Comparison of ENCODE assay signal across 8 mouse cellular contexts in the genomic region with DNA sequence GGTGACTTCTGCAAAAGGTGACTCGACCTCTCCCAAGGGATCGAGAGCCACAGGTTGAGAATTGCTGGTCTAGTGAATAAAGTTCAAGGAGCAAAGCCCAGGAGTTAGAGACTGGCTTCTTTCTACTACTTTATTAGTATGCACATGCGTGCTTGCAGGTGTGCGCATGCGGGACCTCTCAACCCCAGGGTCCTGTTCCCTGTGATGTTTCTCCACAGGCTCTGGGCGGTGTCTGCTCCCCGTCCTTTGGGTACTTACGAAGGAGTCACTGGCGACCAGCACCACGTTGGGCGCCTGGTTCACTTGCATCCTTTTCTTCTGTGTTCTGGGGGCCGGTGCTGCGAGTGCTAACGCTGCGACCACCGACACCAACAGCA. TPM values are rescaled to one million over a fixed set of nuclear protein-coding genes. Genes with fewer than 3 reads are reported as not detected.
DNase-seq lines count a peak whose midpoint lies in the region; ATAC-seq and TF ChIP-seq lines count a peak whose summit lies in the region.

No protein-coding gene starts in this region.

- no peak for DNase-seq in lung, adult 2 months
- DNase-seq in lung, postnatal 10 days: no peak
- DNase-seq in large intestine, adult 2 months (ENCODE audit: low read depth, low spot score): peak; percentile 21
- no peak for DNase-seq in layer of hippocampus, adult 18-20 months (ENCODE audit: low spot score in 2 of 2)
- no peak for DNase-seq in left cerebral cortex, postnatal 10 days (ENCODE audit: extremely low spot score in 1 of 2, low spot score in 2 of 2)

- ATAC-seq in forebrain, embryonic 15.5 days (replicated peaks): peak; percentile 89
- peak; percentile 90 for ATAC-seq in midbrain, embryonic 13.5 days

- H3K36me3 ChIP-seq in forebrain, embryonic 15.5 days: no peaks in the 10 kb centered on the region
- H3K36me3 ChIP-seq in midbrain, embryonic 13.5 days: peaks cover 7% of the 10 kb centered on the region; the same call in 1 of the 2 replicates

- TF ChIP-seq CTCF in lung, adult 2 months (IDR thresholded peaks at IDR 0.05; ENCODE audit: insufficient read depth, low read length): no peak
- no peak for TF ChIP-seq CTCF in bone marrow, adult 2 months (IDR thresholded peaks at IDR 0.05; ENCODE audit: control insufficient read depth, insufficient read depth, low read length)

- no peaks in the 10 kb centered on the region for H3K9me3 ChIP-seq in forebrain, embryonic 15.5 days
- H3K9me3 ChIP-seq in midbrain, embryonic 13.5 days: no peaks in the 10 kb centered on the region

- H3K27ac ChIP-seq in bone marrow, adult 2 months (ENCODE audit: control insufficient read depth, insufficient read depth, low read depth, low read length, poor library complexity): peak overlapping the region; percentile 76
- peak overlapping the region; percentile 74 for H3K27ac ChIP-seq in forebrain, embryonic 15.5 days (replicated peaks)
- peak overlapping the region; percentile 73 for H3K27ac ChIP-seq in midbrain, embryonic 13.5 days

- no peaks in the 10 kb centered on the region for H3K27me3 ChIP-seq in forebrain, embryonic 15.5 days
- H3K27me3 ChIP-seq in midbrain, embryonic 13.5 days: no peaks in the 10 kb centered on the region

- H3K4me3 ChIP-seq in lung, adult 2 months (replicated peaks; ENCODE audit: extremely low read depth, low read depth, low read length): peak overlapping the region; percentile 89
- H3K4me3 ChIP-seq in bone marrow, adult 2 months (replicated peaks; ENCODE audit: control insufficient read depth, low read depth, low read length): peak overlapping the region; percentile 83
- peak overlapping the region; percentile 65 for H3K4me3 ChIP-seq in forebrain, embryonic 15.5 days
- H3K4me3 ChIP-seq in midbrain, embryonic 13.5 days (replicated peaks): peak overlapping the region; percentile 68

- H3K9ac ChIP-seq in forebrain, embryonic 15.5 days (replicated peaks): peak overlapping the region; percentile 66
- H3K9ac ChIP-seq in midbrain, embryonic 13.5 days (replicated peaks): peak overlapping the region; percentile 69

- no peak for TF ChIP-seq POLR2A in lung, adult 2 months (IDR thresholded peaks at IDR 0.05; ENCODE audit: borderline replicate concordance, extremely low read depth, low read depth, low read length)
- TF ChIP-seq POLR2A in bone marrow, adult 2 months (IDR thresholded peaks at IDR 0.05; ENCODE audit: borderline replicate concordance, control insufficient read depth, low read depth, low read length): no peak

- intact Hi-C loops in left cerebral cortex, postnatal 10 days (cut with DNase I): no loop called here

- peak overlapping the region; percentile 54 for H3K4me2 ChIP-seq in forebrain, embryonic 15.5 days (replicated peaks)
- peak overlapping the region; percentile 54 for H3K4me2 ChIP-seq in midbrain, embryonic 13.5 days (replicated peaks)

- no peaks in the 10 kb centered on the region; the same call in 1 of the 2 replicates for H3K4me1 ChIP-seq in lung, adult 2 months (ENCODE audit: control insufficient read depth, insufficient read depth, low read length)
- H3K4me1 ChIP-seq in bone marrow, adult 2 months (ENCODE audit: control insufficient read depth, insufficient read depth, low read length): no peaks in the 10 kb centered on the region
- peaks cover 17% of the 10 kb centered on the region for H3K4me1 ChIP-seq in forebrain, embryonic 15.5 days
- H3K4me1 ChIP-seq in midbrain, embryonic 13.5 days (replicated peaks): peaks cover 10% of the 10 kb centered on the region

- WGBS in lung, adult 2 months: 2% methylated on average over 16 of the region's 16 CpGs
- 2% methylated on average over 16 of the region's 16 CpGs for WGBS in bone marrow, adult 2 months
- 2% methylated on average over 16 of the region's 16 CpGs for WGBS in forebrain, embryonic 15.5 days
- WGBS in large intestine, adult 2 months: 2% methylated on average over 16 of the region's 16 CpGs
- WGBS in midbrain, embryonic 13.5 days: 2% methylated on average over 16 of the region's 16 CpGs

RNA-seq across cellular contexts. Expression of gene Arsk, which starts 0.4 kb away (rescaled TPM):
- polyA plus RNA-seq in lung, adult 2 months (2012; rRNA removed): 4.3 and 4.8 TPM in 2 replicates
- polyA plus RNA-seq in bone marrow, adult 2 months (2011; ENCODE audit: insufficient read depth, insufficient read length, low replicate concordance, missing spikeins): 0.82 and 2.4 TPM in 2 replicates
- polyA plus RNA-seq in forebrain, embryonic 15.5 days (2015; fragmentation: Nextera tagmentation; extraction: Ambion mirVana): 4.4 and 4.7 TPM in 2 replicates
- polyA plus RNA-seq in large intestine, adult 2 months (2012; rRNA removed): 1.5 and 2.5 TPM in 2 replicates
- polyA plus RNA-seq in midbrain, embryonic 13.5 days (2015; fragmentation: Nextera tagmentation; extraction: Ambion mirVana): 4.8 and 5.1 TPM in 2 replicates
- total RNA-seq in layer of hippocampus, adult 18-20 months (2021): 1 to 10 TPM; 6.2 TPM
- 1 to 10 TPM; 4.0 to 5.1 TPM for total RNA-seq in left cerebral cortex, postnatal 10 days (2021)

RNA-seq across cellular contexts. Expression of gene Ttc37, which starts 0.4 kb away (rescaled TPM):
- polyA plus RNA-seq in lung, adult 2 months (2012; rRNA removed): 5.1 and 8.4 TPM in 2 replicates
- polyA plus RNA-seq in bone marrow, adult 2 months (2011; ENCODE audit: insufficient read depth, insufficient read length, low replicate concordance, missing spikeins): 3.3 and 10.3 TPM in 2 replicates
- polyA plus RNA-seq in forebrain, embryonic 15.5 days (2015; fragmentation: Nextera tagmentation; extraction: Ambion mirVana): 10.8 TPM in 2 replicates
- polyA plus RNA-seq in large intestine, adult 2 months (2012; rRNA removed): 6.3 and 6.4 TPM in 2 replicates
- 10.3 and 10.8 TPM in 2 replicates for polyA plus RNA-seq in midbrain, embryonic 13.5 days (2015; fragmentation: Nextera tagmentation; extraction: Ambion mirVana)
- 10 to 100 TPM; 17.1 to 17.3 TPM for total RNA-seq in layer of hippocampus, adult 18-20 months (2021)
- 10 to 100 TPM; 18.3 to 21.1 TPM for total RNA-seq in left cerebral cortex, postnatal 10 days (2021)

RNA-seq across cellular contexts. Expression of gene Gpr150, which starts 41.3 kb away (rescaled TPM):
- polyA plus RNA-seq in lung, adult 2 months (2012; rRNA removed): not detected in 2 replicates
- not detected in 2 replicates for polyA plus RNA-seq in bone marrow, adult 2 months (2011; ENCODE audit: insufficient read depth, insufficient read length, low replicate concordance, missing spikeins)
- polyA plus RNA-seq in forebrain, embryonic 15.5 days (2015; fragmentation: Nextera tagmentation; extraction: Ambion mirVana): 1.3 and 1.4 TPM in 2 replicates
- polyA plus RNA-seq in large intestine, adult 2 months (2012; rRNA removed): 0.05 TPM in 1 of 2 replicates, not detected in the other
- polyA plus RNA-seq in midbrain, embryonic 13.5 days (2015; fragmentation: Nextera tagmentation; extraction: Ambion mirVana): 1.1 and 1.3 TPM in 2 replicates
- 1 to 10 TPM; 2.5 to 3.2 TPM for total RNA-seq in layer of hippocampus, adult 18-20 months (2021)
- total RNA-seq in left cerebral cortex, postnatal 10 days (2021): 1 to 10 TPM; 2.6 to 2.9 TPM
